Mouse (Mus musculus) limb, embryonic 14.5 days (tissue): ENCODE measurements around the gene Gm49405. TPM values are rescaled to one million over a fixed set of nuclear protein-coding genes. Genes with fewer than 3 reads are reported as not detected.
"Not testable (repeated sequence)": the region's sequence is repeated elsewhere in the genome, so short reads cannot be mapped to it uniquely, and the experiment has no call there.

Experiments used
- ATAC-seq: fragments of 200-750 bp; cut with Nextera tagmentation; 2 replicates; pipeline ENCODE4 v1.8.0; 2017; ENCODE audit warnings: low read depth, moderate number of reproducible peaks, moderate TSS enrichment; ENCODE audit not compliant: low FRiP score
- DNase-seq: peaks from one replicate; pipeline ENCODE4 v3.0.0-alpha.2; 2015; ENCODE audit warnings: low spot score
- H3K27ac ChIP-seq: fragments of 300-500 bp; sonication (generic); replicated peaks from 2 replicates; pipeline ENCODE4 v1.5.1; 2014; ENCODE audit warnings: low read depth, mild to moderate bottlenecking, low read length, moderate library complexity, mixed read lengths
- H3K27me3 ChIP-seq: fragments of 300-500 bp; sonication (generic); 2 replicates; pipeline ENCODE4 v1.6.1; 2014; ENCODE audit warnings: low read length, mixed read lengths; ENCODE audit not compliant: control insufficient read depth, insufficient read depth
- H3K36me3 ChIP-seq: fragments of 300-500 bp; sonication (generic); 2 replicates; pipeline ENCODE4 v1.6.1; 2014; ENCODE audit warnings: mild to moderate bottlenecking, low read length, moderate library complexity, mixed read lengths; ENCODE audit not compliant: control insufficient read depth, insufficient read depth
- H3K4me1 ChIP-seq: fragments of 300-500 bp; sonication (generic); 2 replicates; pipeline ENCODE4 v1.6.1; 2014; ENCODE audit warnings: antibody characterized with exemption, low read length, mixed read lengths; ENCODE audit not compliant: control insufficient read depth, insufficient read depth
- H3K4me2 ChIP-seq: fragments of 300-500 bp; sonication (generic); replicated peaks from 2 replicates; pipeline ENCODE4 v1.6.1; 2014; ENCODE audit warnings: low read depth, mild to moderate bottlenecking, low read length, moderate library complexity; ENCODE audit not compliant: severe bottlenecking
- H3K4me3 ChIP-seq: fragments of 300-500 bp; sonication (generic); replicated peaks from 2 replicates; pipeline ENCODE4 v1.5.1; 2014; ENCODE audit warnings: low read length
- H3K9ac ChIP-seq: fragments of 300-500 bp; sonication (generic); 2 replicates; pipeline ENCODE4 v1.6.1; 2014; ENCODE audit warnings: mild to moderate bottlenecking, low read depth, low read length, moderate library complexity; ENCODE audit not compliant: severe bottlenecking
- H3K9me3 ChIP-seq: fragments of 300-500 bp; sonication (generic); 2 replicates; pipeline ENCODE4 v1.6.1; 2016; ENCODE audit warnings: low read length; ENCODE audit not compliant: control insufficient read depth
- POLR2A ChIP-seq: fragments of 200-500 bp; IDR thresholded peaks from 2 replicates; pipeline ENCODE4 v1.8.0; 2012; ENCODE audit warnings: inconsistent platforms, mild to moderate bottlenecking, moderate library complexity, borderline replicate concordance; ENCODE audit not compliant: insufficient read depth, insufficient read length; ENCODE audit errors: extremely low read depth
- WGBS: fragments of 180-500 bp; shearing (Covaris S2); extraction: QIAGEN DNeasy Blood & Tissue Kit; methylation state at CpG from one replicate; pipeline ENCODE4 v1.1.7; 2014; 5-methylcytosine and 5-hydroxymethylcytosine counted together
- polyA plus RNA-seq, 2 experiments: library from polyadenylated mRNA; depleted of rRNA in 1 of 2; stranded (reverse) in 1 of 2; unstranded in 1 of 2; fragments of >200 nt; fragmentation: Nextera tagmentation in 1 of 2; extraction: Ambion mirVana in 1 of 2; gene quantifications; 2 replicates each; pipeline versions ENCODE4 v1.2.1 to v1.2.3; 2012 to 2014

The Gm49405 gene
- polyA plus RNA-seq, 2 experiments, result 2.3 to 7.0 TPM

- no peak for ATAC-seq
- no peak overlapping the region for H3K4me2 ChIP-seq
- no peaks in the 10 kb centered on the region; the same call in 1 of the 2 replicates for H3K4me1 ChIP-seq
- 77% methylated on average over 12 of the region's 12 CpGs for WGBS
- H3K9me3 ChIP-seq, result no peaks in the 10 kb centered on the region
- H3K27ac ChIP-seq, result no peak overlapping the region
- TF ChIP-seq POLR2A, result no peak
- no peak overlapping the region for H3K4me3 ChIP-seq
- DNase-seq, result no peak
- no peaks in the 10 kb centered on the region for H3K27me3 ChIP-seq
- H3K9ac ChIP-seq, result no peak overlapping the region
- no peaks in the 10 kb centered on the region for H3K36me3 ChIP-seq
Observed at GRCm38 (mm10) chr19:4036327-4037045, 36.1 kb downstream of the Gm49405 start.

GRCm38 (mm10) chr19:4037154-4037787 lies 36.8 kb downstream of the Gm49405 start:
- peak overlapping the region; percentile 80 for H3K4me2 ChIP-seq
- H3K27ac ChIP-seq, result peak overlapping the region; percentile 81
- 24% methylated on average over 7 of the region's 8 CpGs for WGBS
- not testable (repeated sequence) for DNase-seq, H3K27me3 ChIP-seq, H3K36me3 ChIP-seq, H3K4me1 ChIP-seq, H3K9me3 ChIP-seq
- peak overlapping the region; percentile 71 for H3K4me3 ChIP-seq
- peak overlapping the region; percentile 81 for H3K9ac ChIP-seq
- ATAC-seq, result peak; percentile 20

- peak; percentile 67; the same call in 1 of the 2 replicates for TF ChIP-seq POLR2A
- Histone ChIP-seq H3K27ac (peak within 1 kb of the TSS; percentile 81), H3K36me3 (no peaks in the 10 kb centered on the region), H3K27me3 (no peaks in the 10 kb centered on the region), H3K4me3 (peak within 1 kb of the TSS; percentile 71), H3K4me1 (no peaks in the 10 kb centered on the region; the same call in 1 of the 2 replicates), H3K9ac (peak within 1 kb of the TSS; percentile 81), H3K4me2 (peak within 1 kb of the TSS; percentile 80), H3K9me3 (no peaks in the 10 kb centered on the region)
- ATAC-seq, result peak; percentile 91
- DNase-seq, result peak; percentile 91
- WGBS, result 2% methylated on average over 17 of the region's 26 CpGs
Observed at GRCm38 (mm10) chr19:4037788-4038232, 37.4 kb downstream of the Gm49405 start, which contains the start of gene Gstp1. TSS of gene Gstp1 (minus strand) at chr19:4037985.

- not testable (repeated sequence) for H3K27me3 ChIP-seq, H3K9me3 ChIP-seq, H3K4me2 ChIP-seq, H3K4me3 ChIP-seq, DNase-seq, H3K4me1 ChIP-seq, ATAC-seq, H3K27ac ChIP-seq, H3K9ac ChIP-seq, H3K36me3 ChIP-seq
- 81% methylated on average over 5 of the region's 5 CpGs for WGBS
Observed at GRCm38 (mm10) chr19:4040941-4041340, 40.5 kb downstream of the Gm49405 start.

- H3K9ac ChIP-seq, H3K36me3 ChIP-seq, H3K4me3 ChIP-seq, H3K27ac ChIP-seq, H3K27me3 ChIP-seq, H3K4me1 ChIP-seq, ATAC-seq, H3K4me2 ChIP-seq, DNase-seq, H3K9me3 ChIP-seq: not testable (repeated sequence)
- WGBS, result 84% methylated on average over 3 of the region's 4 CpGs
Observed at GRCm38 (mm10) chr19:4041500-4041899, 41.1 kb downstream of the Gm49405 start.
